24 mouse cellular contexts compared by ENCODE assay signal in the genomic region with DNA sequence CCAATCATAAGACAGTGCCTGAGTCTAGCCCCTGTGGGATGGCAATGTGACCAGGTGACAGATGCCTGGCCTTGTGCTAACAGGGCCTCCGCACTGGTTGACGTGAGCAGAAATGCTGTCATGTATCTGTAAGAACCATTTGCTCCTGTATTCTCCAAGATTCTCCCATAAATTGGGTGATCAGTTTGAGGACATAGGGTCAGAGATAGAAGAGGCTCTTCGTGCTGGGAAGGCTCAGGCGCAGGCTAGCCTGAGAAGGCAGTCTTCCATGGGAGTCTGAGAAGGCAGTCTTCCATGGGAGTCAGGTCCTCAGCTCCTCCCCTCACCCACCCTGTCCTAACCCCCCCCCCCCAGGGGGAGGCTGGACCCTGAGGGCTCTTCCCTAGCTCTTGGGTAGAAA.
DNase-seq lines count a peak whose midpoint lies in the region; ATAC-seq and TF ChIP-seq lines count a peak whose summit lies in the region.
"Had no signal": no experiment of that assay in that cellular context is flagged by ENCODE, and none has a peak within 500 bp of the region (broad histone marks: within the 10 kb centered on the region; RNA-seq: fewer than 3 reads in every experiment).

No protein-coding gene starts in this region.

- H3K9me3 ChIP-seq in liver, embryonic 13.5 days (replicated peaks) = no peaks in the 10 kb centered on the region
- H3K9me3 ChIP-seq in liver, embryonic 12.5 days (replicated peaks) = no peaks in the 10 kb centered on the region
- no peaks in the 10 kb centered on the region for H3K9me3 ChIP-seq in MEL (replicated peaks; ENCODE audit: insufficient read depth, low read length)
- H3K9me3 ChIP-seq: embryonic facial prominence, embryonic 13.5 days; embryonic facial prominence, embryonic 15.5 days; forebrain, embryonic 10.5 days; forebrain, embryonic 13.5 days; forebrain, embryonic 15.5 days had no signal

- 0 out of 2 replicates have a peak, but pooled peaks have one; percentile 27 for ATAC-seq in liver, embryonic 13.5 days (ENCODE audit: low read depth)
- ATAC-seq in liver, embryonic 12.5 days = no peak
- ATAC-seq: activated CD4-positive, CD25-positive, alpha-beta regulatory T cell, adult 4 months; forebrain, embryonic 13.5 days; forebrain, embryonic 15.5 days; Patski had no signal

- WGBS in liver, embryonic 13.5 days (ENCODE audit: insufficient replicate concordance) = 82% methylated on average over 4 of the region's 4 CpGs
- WGBS in liver, embryonic 12.5 days (ENCODE audit: insufficient replicate concordance) = 85% methylated on average over 4 of the region's 4 CpGs

- H3K4me1 ChIP-seq in liver, embryonic 13.5 days (replicated peaks) = peaks cover 19% of the 10 kb centered on the region
- H3K4me1 ChIP-seq in liver, embryonic 12.5 days = peaks cover 13% of the 10 kb centered on the region
- peaks cover 0 to 9% of the 10 kb centered on the region in 2 experiments; a peak in 3 of 4 replicates for H3K4me1 ChIP-seq in MEL (ENCODE audit: control insufficient read depth in 1 of 2, insufficient read depth in 2 of 2, low read length in 2 of 2)
- H3K4me1 ChIP-seq: embryonic facial prominence, embryonic 13.5 days; embryonic facial prominence, embryonic 15.5 days; forebrain, embryonic 13.5 days; forebrain, embryonic 15.5 days had no signal

- no peaks in the 10 kb centered on the region for H3K27me3 ChIP-seq in liver, embryonic 13.5 days
- peaks cover 4% of the 10 kb centered on the region; the same call in 1 of the 2 replicates for H3K27me3 ChIP-seq in liver, embryonic 12.5 days (replicated peaks)
- no peaks in the 10 kb centered on the region for H3K27me3 ChIP-seq in MEL (ENCODE audit: control insufficient read depth in 1 of 2, insufficient read depth in 2 of 2, low read length in 2 of 2)
- H3K27me3 ChIP-seq: embryonic facial prominence, embryonic 13.5 days; embryonic facial prominence, embryonic 15.5 days; forebrain, embryonic 13.5 days; forebrain, embryonic 15.5 days had no signal

- H3K9ac ChIP-seq in liver, embryonic 13.5 days = no peak overlapping the region
- H3K9ac ChIP-seq in liver, embryonic 12.5 days = no peak overlapping the region
- no peak overlapping the region for H3K9ac ChIP-seq in MEL (ENCODE audit: control insufficient read depth, low read depth, low read length, poor library complexity, severe bottlenecking)
- H3K9ac ChIP-seq: embryonic facial prominence, embryonic 13.5 days; embryonic facial prominence, embryonic 15.5 days; forebrain, embryonic 13.5 days; forebrain, embryonic 15.5 days had no signal

- no peak for TF ChIP-seq POLR2A in MEL (IDR thresholded peaks at IDR 0.05; ENCODE audit: control insufficient read depth in 1 of 2, insufficient read depth in 1 of 2, low read depth in 1 of 2, low read length in 2 of 2, poor library complexity in 1 of 2)

- no peak overlapping the region for H3K4me3 ChIP-seq in layer of hippocampus, adult 2 months
- H3K4me3 ChIP-seq in liver, embryonic 13.5 days (replicated peaks) = no peak overlapping the region
- H3K4me3 ChIP-seq in liver, embryonic 12.5 days = no peak overlapping the region
- no peak overlapping the region for H3K4me3 ChIP-seq in MEL (ENCODE audit: control insufficient read depth in 1 of 2, insufficient read depth in 1 of 2, low read depth in 2 of 2, low read length in 2 of 2)
- H3K4me3 ChIP-seq: embryonic facial prominence, embryonic 13.5 days; embryonic facial prominence, embryonic 15.5 days; erythroblast, embryonic 14.5 days; forebrain, embryonic 10.5 days; forebrain, embryonic 13.5 days; forebrain, embryonic 15.5 days had no signal

- H3K36me3 ChIP-seq in liver, embryonic 13.5 days = peaks cover 33% of the 10 kb centered on the region
- H3K36me3 ChIP-seq in liver, embryonic 12.5 days = peaks cover 33% of the 10 kb centered on the region
- H3K36me3 ChIP-seq in MEL (ENCODE audit: control insufficient read depth in 1 of 2, insufficient read depth in 2 of 2, low read length in 2 of 2) = peaks cover 3% of the 10 kb centered on the region in 2 experiments; a peak in 3 of 4 replicates
- H3K36me3 ChIP-seq: embryonic facial prominence, embryonic 13.5 days; embryonic facial prominence, embryonic 15.5 days had no signal

- H3K4me2 ChIP-seq in liver, embryonic 13.5 days = no peak overlapping the region
- H3K4me2 ChIP-seq in liver, embryonic 12.5 days = no peak overlapping the region
- H3K4me2 ChIP-seq: embryonic facial prominence, embryonic 13.5 days; embryonic facial prominence, embryonic 15.5 days; forebrain, embryonic 13.5 days; forebrain, embryonic 15.5 days had no signal

- TF ChIP-seq CTCF in layer of hippocampus, adult 2 months (conservative IDR thresholded peaks at IDR 0.05) = no peak
- no peak for TF ChIP-seq CTCF in MEL (IDR thresholded peaks at IDR 0.05 in 2 of 3, conservative IDR thresholded peaks at IDR 0.05 in 1 of 3; ENCODE audit: control insufficient read depth in 1 of 3, insufficient read depth in 1 of 3, low read depth in 2 of 3, low read length in 3 of 3, poor library complexity in 1 of 3, severe bottlenecking in 1 of 3)

- TF ChIP-seq EP300 in MEL (IDR thresholded peaks at IDR 0.05; ENCODE audit: low read depth in 1 of 2, low read length in 2 of 2) = no peak

- H3K79me2 ChIP-seq in MEL (ENCODE audit: control insufficient read depth, insufficient read depth, low read length, poor library complexity) = no peaks in the 10 kb centered on the region

- H3K27ac ChIP-seq in layer of hippocampus, adult 2 months = peak overlapping the region; percentile 23; the same call in 1 of the 2 replicates
- H3K27ac ChIP-seq in liver, embryonic 13.5 days = no peak overlapping the region
- H3K27ac ChIP-seq in liver, embryonic 12.5 days = no peak overlapping the region
- no peak overlapping the region for H3K27ac ChIP-seq in MEL (ENCODE audit: control insufficient read depth, low read depth, low read length)
- H3K27ac ChIP-seq: embryonic facial prominence, embryonic 13.5 days; embryonic facial prominence, embryonic 15.5 days; forebrain, embryonic 10.5 days; forebrain, embryonic 13.5 days; forebrain, embryonic 15.5 days had no signal

- no peak for DNase-seq in layer of hippocampus, adult 2 months (ENCODE audit: low spot score in 2 of 2)
- DNase-seq in layer of hippocampus, postnatal 14 days (ENCODE audit: low spot score in 2 of 2) = no peak
- no peak for DNase-seq in liver, embryonic 13.5 days
- DNase-seq in MEL (ENCODE audit: low read depth, low spot score) = peak; percentile 46
- DNase-seq in c-Kit-positive CD71-positive TER-119-positive erythroid progenitor cells, embryonic 14.5 days (ENCODE audit: low spot score) = no peak
- DNase-seq: adrenal gland, adult 8-10 months; adrenal gland, postnatal 14 days; adrenal gland, postnatal 36 days; cerebellum, adult 11 months; cerebellum, adult 18-20 months; cerebellum, adult 8-10 months; cerebellum, adult 9-11 months; cerebellum, postnatal 14 days; cerebellum, postnatal 36 days; embryo, embryonic 11 days had no signal

- TF ChIP-seq RAD21 in MEL (IDR thresholded peaks at IDR 0.05; ENCODE audit: low read depth, low read length) = no peak

TF ChIP-seq in MEL, 35 proteins besides CTCF, POLR2A, EP300 and RAD21:
- TF ChIP-seq CHD2 (IDR thresholded peaks at IDR 0.05; ENCODE audit: low read length) (0 out of 2 replicates have a peak, but pooled peaks have one; percentile 36), MXI1 (IDR thresholded peaks at IDR 0.05; ENCODE audit: low read depth, low read length) (no peak), SIN3A (IDR thresholded peaks at IDR 0.05; ENCODE audit: low read length) (no peak), USF1 (IDR thresholded peaks at IDR 0.05; ENCODE audit: low read depth, low read length) (no peak), UBTF (IDR thresholded peaks at IDR 0.05; ENCODE audit: borderline replicate concordance, insufficient read depth, low read depth, low read length) (no peak), ZMIZ1 (IDR thresholded peaks at IDR 0.05; ENCODE audit: low read depth, low read length) (peak; percentile 64)
